Mouse (Mus musculus): ENCODE measurements around the gene Usp30.

Usp30 gene

DNA sequence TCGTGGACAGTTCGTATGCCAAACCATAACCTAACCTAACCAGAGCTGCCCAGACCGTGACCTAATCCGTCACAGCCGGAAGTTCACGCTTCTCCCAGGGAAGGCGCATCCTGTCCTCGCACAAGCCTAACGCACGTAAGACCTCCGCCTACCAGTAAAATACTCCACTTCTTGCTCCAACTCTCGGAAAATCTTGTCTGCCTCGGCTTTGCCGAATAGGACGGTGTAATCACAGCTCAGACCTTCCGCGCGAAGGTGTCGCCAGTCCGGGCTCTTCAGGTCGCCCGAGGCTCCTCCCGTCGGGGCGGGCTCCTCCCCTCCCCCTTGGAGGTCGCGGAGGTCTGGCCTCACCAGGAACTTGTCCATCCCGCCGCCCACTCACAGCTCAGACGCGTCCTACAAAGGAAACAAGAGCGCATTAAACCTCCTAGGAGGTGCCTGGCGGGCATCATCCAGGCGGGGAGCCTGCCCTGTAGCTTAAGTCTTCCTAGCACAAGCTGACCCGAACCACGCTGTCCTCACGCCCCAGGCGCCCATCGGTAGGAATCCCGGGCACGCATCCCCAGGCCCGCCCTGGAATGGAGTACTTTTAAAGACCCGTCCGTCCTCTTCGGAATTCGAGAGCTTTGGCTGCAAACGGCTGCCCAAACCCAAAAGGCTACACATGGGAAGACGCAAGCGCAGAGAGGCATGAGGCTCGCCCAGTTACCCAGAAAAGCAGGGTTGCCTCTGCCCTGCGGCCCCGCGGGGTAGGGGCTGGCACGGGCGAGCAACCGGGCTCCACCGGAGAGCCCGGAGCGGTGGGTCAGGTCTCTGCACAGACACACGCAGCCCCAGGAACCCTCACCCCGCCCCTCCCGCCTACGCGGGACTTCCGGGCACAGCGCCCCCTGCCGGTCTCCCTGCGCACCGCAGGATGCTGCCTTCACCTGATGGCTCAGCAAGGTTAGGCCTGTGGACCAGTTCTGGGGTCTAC, 62.4 kb downstream of the Usp30 start, which contains the start of gene Alkbh2:
TSS of gene Alkbh2 (minus strand) at position 845 of the 976 bp plus-strand sequence.
- DNase-seq (ENCODE audit: low spot score in 2 of 2): peak; percentile 39 to 71

- no peak for DNase-seq (ENCODE audit: low spot score in 2 of 2)
These were observed 64.4 kb downstream of the Usp30 start for GRCm38 (mm10) chr5:114129550-114130210.

DNA sequence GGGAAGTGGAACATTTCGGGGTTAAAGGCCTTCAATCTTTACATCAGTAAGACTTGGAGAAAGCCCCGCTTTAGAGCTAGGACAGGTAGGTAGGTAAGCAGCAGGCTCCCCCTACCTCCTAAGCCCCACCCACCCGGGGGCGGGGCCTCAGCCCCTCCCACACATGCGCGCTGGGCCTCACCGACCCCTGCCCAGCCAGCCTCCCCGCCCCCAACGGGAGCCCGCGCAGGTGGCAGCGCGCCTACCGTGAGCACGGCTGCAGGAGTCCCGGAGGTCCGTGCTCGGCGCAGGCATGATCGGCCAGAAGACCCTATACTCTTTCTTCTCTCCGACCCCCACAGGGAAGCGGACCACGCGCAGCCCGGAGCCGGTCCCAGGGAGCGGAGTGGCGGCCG, 64.9 kb downstream of the Usp30 start, which contains the start of gene Ung:
TSS of gene Ung (plus strand) at position 176 of the 395 bp plus-strand sequence.
- peak; percentile 49 to 54 for DNase-seq (ENCODE audit: low spot score in 2 of 2)

- peak; percentile 85 to 91 for DNase-seq (ENCODE audit: low spot score in 2 of 2)
These were observed 65.6 kb downstream of the Usp30 start for GRCm38 (mm10) chr5:114130698-114131520.

- DNase-seq (ENCODE audit: low spot score in 2 of 2): no peak
These were observed 66.2 kb downstream of the Usp30 start for GRCm38 (mm10) chr5:114131521-114131840.

DNA sequence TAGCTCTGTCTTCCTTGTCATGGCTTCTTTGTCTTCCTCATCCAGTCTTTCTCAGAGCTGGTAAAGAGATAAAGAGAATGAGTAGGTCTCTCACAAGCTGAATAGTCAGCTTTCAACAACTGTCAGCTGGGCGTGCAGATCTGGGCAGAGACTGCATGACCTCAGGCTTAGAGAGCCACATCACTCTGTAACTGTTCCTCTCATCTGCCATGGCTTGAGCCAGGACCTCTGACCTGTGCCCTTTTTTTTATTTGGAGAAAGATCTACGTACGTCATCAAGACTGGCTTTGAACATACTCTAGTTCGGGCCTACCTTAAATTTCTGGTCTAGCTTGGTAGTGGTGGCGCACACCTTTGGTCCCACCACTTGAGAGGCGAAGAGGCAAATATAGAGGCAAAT, 67.6 kb downstream of the Usp30 start:
- no peak for DNase-seq (ENCODE audit: low spot score in 2 of 2)

- peak in 1 of 2 experiments; percentile 51 for DNase-seq (ENCODE audit: low spot score in 2 of 2)
These were observed 68.9 kb downstream of the Usp30 start for GRCm38 (mm10) chr5:114134091-114134534.

- DNase-seq (ENCODE audit: low spot score in 2 of 2): no peak
These were observed 70.3 kb downstream of the Usp30 start for GRCm38 (mm10) chr5:114135516-114135915.

DNA sequence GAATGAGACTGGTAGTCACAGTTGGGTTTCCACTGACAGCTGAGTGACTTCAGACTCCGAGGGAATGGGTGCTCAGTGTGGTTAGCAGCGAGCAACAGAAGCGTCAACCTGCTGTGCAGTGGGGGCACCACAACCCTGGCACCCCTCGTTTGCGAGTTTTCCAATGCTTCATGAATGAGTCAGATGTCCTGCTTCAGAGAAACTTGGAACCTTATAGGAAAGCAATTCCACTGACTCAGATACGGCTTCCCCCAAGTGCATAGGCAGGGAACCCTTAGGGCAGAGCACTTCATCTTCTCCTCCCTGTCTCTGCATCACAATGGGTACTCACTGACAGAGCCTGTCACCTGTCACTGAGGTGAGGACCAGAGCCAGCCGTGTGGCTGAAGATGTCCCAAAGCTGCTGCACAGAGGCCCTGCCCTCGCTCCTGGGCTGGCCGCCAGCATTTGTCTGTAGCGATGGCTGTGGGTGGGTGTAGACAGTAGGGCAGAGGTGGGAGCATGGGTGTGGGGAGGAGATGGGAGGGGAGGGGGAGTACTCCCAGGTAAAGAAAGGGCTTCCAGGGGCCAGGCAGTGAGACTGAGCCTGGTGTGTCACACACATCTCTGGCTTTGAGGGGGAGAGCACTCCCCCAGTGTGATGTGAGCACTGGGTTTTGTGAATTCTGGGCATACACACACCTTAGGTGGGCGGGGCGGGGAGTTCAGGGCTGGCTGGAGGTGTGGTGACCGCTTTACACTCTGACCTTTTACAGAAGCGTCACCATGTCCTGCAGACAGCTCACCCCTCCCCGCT, 72.4 kb downstream of the Usp30 start:
- DNase-seq (ENCODE audit: low spot score in 2 of 2): no peak

GRCm38 (mm10) chr5:114138277-114139164, 73.3 kb downstream of the Usp30 start:
- DNase-seq (ENCODE audit: low spot score in 2 of 2): no peak

- peak; percentile 75 to 85 for DNase-seq (ENCODE audit: low spot score in 2 of 2)
These were observed 73.9 kb downstream of the Usp30 start for GRCm38 (mm10) chr5:114139175-114139574.

- no peak for DNase-seq (ENCODE audit: low spot score in 2 of 2)
These were observed 81.0 kb downstream of the Usp30 start, which contains the start of gene Acacb for GRCm38 (mm10) chr5:114146028-114146888. Gene Acacb, plus strand, starts transcription at chr5:114146535.

- DNase-seq (ENCODE audit: low spot score in 2 of 2): no peak
These were observed 82.0 kb downstream of the Usp30 start for GRCm38 (mm10) chr5:114147043-114147972.

DNA sequence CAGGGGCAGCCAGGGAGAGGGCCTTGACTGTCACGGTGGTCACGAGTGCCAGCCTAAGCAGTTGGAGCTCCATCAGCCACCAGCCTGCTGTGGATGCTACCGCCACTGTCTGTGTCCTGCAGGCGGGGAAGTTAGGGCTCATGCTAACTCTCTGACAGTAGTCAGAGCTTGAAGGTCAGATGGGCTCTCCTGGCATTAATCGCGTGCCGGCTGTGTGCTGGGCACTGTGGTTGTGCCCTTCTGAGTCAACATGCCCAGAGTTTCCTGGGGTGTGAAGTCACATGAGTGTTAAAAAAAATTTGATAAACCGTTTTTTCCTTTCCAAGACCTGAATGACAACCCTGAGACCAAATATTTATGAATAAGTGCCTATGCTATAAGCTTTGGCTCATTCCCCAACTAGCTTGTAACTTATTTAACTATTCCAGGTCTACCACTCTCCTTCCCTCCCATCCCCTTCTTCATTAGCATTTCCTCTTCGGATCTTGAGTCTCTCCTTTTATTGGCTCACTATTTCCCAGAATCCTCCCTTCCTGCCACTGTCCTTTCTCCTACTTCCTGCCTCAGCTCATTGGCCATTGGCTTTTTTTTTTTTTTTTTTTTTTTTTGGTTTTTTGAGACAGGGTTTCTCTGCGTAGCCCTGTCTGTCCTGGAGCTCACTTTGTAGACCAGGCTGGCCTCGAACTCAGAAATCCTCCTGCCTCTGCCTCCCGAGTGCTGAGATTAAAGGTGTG, 87.3 kb downstream of the Usp30 start:
- DNase-seq (ENCODE audit: low spot score in 2 of 2): no peak

DNA sequence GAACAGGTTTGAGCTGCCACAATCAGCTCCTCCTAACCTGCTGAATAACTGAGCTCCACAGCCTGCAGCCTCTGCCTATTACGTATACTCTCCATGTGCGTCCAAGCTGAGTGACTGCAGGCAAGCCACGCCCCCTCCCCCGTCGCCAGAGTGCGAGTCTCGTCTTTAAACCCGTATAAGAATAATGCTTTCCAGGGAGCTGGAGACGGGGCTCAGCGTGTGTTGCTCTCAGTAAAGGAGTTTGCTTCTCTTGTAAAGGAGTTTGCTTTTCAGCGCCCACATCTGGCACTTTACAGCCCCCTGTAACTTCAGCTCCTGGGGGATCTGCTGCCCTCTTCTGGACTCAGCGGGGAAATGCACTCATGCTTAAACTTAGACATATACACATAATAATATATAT, 88.2 kb downstream of the Usp30 start:
- DNase-seq (ENCODE audit: low spot score in 2 of 2): no peak

DNA sequence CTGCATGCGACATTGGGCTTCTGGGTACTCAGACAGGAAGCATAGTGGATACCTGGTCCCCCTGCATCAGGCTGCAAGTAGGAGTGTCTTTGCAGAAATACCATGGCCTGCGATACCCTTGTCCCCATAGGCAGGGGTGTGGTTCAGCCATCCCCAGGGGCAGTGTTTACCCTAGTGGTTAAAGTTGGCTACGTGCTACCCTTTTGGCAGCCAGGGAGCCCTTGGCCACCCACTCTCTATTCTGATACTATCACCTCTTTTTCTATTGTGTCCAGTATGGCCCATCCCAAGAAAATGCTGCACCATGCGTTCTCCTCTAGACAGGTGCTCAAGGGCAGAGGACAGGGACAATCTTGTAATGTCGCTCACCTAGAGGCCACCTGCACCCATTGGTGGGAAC, 89.5 kb downstream of the Usp30 start:
- no peak for DNase-seq (ENCODE audit: low spot score in 2 of 2)
